Mouse (Mus musculus) lung, postnatal 0 days (tissue): ENCODE measurements around the gene Plekha4.

Experiments
- CTCF ChIP-seq: IDR thresholded peaks from 2 replicates; pipeline ENCODE4 v1.5.1; 2016; ENCODE audit warnings: antibody characterized with exemption, mild to moderate bottlenecking
- EP300 ChIP-seq: IDR thresholded peaks from 2 replicates; pipeline ENCODE4 v1.6.1; 2016; ENCODE audit warnings: antibody characterized with exemption, mild to moderate bottlenecking, control low read depth

DNA sequence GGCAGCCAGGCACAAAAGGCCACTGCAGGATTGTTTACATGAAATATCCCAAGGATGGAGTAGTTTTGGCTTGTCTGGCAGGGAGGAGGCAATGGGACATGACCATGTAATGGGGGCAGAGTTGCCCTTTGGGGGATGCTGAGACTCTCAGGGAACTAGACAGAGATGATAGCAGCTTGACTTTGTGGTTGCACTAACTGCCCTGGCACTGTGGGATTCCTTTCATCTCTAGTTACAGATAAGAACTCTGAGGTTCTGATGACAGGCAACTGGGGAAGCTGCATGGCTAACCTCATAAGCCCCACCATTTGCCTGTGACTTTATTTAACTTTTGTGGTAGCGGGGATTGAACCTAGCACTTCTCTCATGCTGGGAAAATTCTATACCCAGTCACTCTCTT, 70.0 kb downstream of the Plekha4 start:
- TF ChIP-seq CTCF (no peak), EP300 (no peak)
